Mouse (Mus musculus) midbrain, embryonic 11.5 days (tissue): Measurements from ENCODE around the gene Mtln. TPM values are rescaled to one million over a fixed set of nuclear protein-coding genes. Genes with fewer than 3 reads are reported as not detected.

Experiments used
- ATAC-seq: fragments of 200-750 bp; cut with Nextera tagmentation; 2 replicates; pipeline ENCODE4 v1.8.0; 2017; ENCODE audit warnings: moderate TSS enrichment, moderate library complexity; ENCODE audit not compliant: low FRiP score
- DNase-seq: peaks from one replicate; pipeline ENCODE4 v3.0.0; 2015; ENCODE audit warnings: low spot score; ENCODE audit errors: missing footprints
- H3K27ac ChIP-seq: fragments of 300-500 bp; sonication (generic); 2 replicates; pipeline ENCODE4 v1.5.1; 2014; ENCODE audit warnings: low read depth, low read length
- H3K27me3 ChIP-seq: fragments of 300-500 bp; sonication (generic); 2 replicates; pipeline ENCODE4 v1.6.1; 2014; ENCODE audit warnings: mild to moderate bottlenecking, low read length, moderate library complexity, mixed read lengths; ENCODE audit not compliant: control insufficient read depth, insufficient read depth
- H3K36me3 ChIP-seq: fragments of 300-500 bp; sonication (generic); 2 replicates; pipeline ENCODE4 v1.6.1; 2014; ENCODE audit warnings: mild to moderate bottlenecking, low read length, moderate library complexity, mixed read lengths; ENCODE audit not compliant: control insufficient read depth, insufficient read depth
- H3K4me1 ChIP-seq: fragments of 300-500 bp; sonication (generic); 2 replicates; pipeline ENCODE4 v1.6.1; 2014; ENCODE audit warnings: low read length; ENCODE audit not compliant: control insufficient read depth, insufficient read depth
- H3K4me2 ChIP-seq: fragments of 300-500 bp; sonication (generic); 2 replicates; pipeline ENCODE4 v1.6.1; 2014; ENCODE audit warnings: mild to moderate bottlenecking, moderate library complexity
- H3K4me3 ChIP-seq: fragments of 300-500 bp; sonication (generic); 2 replicates; pipeline ENCODE4 v1.5.1; 2014; ENCODE audit warnings: low read depth, low read length
- H3K9ac ChIP-seq: fragments of 300-500 bp; sonication (generic); 2 replicates; pipeline ENCODE4 v1.6.1; 2014; ENCODE audit warnings: low read length
- H3K9me3 ChIP-seq: fragments of 300-500 bp; sonication (generic); 2 replicates; pipeline ENCODE4 v1.6.1; 2016; ENCODE audit warnings: low read length; ENCODE audit not compliant: control insufficient read depth
- WGBS: fragments of 180-500 bp; shearing (Covaris S2); extraction: QIAGEN DNeasy Blood & Tissue Kit; methylation state at CpG from one replicate; pipeline ENCODE4 v1.1.7; 2014; 5-methylcytosine and 5-hydroxymethylcytosine counted together
- polyA plus RNA-seq: library from polyadenylated mRNA; unstranded; fragments of >200 nt; fragmentation: Nextera tagmentation; extraction: Ambion mirVana; gene quantifications from 2 replicates; pipeline ENCODE4 v1.2.1, GENCODE M21; 2014

Gene Mtln
- polyA plus RNA-seq, 1 experiment from 2014 or later, result 30.8 TPM

DNA sequence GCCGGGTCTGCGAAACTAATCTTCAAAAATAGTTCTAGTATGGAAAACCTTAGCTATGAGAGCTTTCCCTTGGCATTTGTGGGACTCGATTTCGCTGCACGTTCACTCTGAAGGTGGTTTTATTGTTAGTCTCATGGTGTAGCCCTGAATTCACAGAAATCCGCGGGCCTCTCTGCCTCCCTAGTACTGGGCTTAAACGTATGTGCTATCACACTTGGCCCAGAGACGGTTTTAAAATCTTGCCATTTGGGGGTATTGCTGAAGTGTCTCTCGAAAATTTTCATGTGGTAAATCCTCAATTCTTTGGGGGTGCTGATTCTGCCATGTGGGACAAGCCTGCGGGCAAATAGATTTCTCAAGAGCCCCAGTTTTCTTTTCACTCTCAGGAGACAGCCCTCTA, 3.1 kb downstream of the Mtln start:
- 4% methylated on average over 11 of the region's 11 CpGs for WGBS
- no peak overlapping the region for H3K27ac ChIP-seq
- H3K9ac ChIP-seq, result peak overlapping the region; percentile 87
- H3K4me2 ChIP-seq, result peak overlapping the region; percentile 44
- ATAC-seq (no peak), DNase-seq (peak; percentile 86)
- H3K4me3 ChIP-seq, result peak overlapping the region; percentile 73
- H3K36me3 ChIP-seq, result no peaks in the 10 kb centered on the region
- H3K4me1 ChIP-seq, result peaks cover 12% of the 10 kb centered on the region
- no peaks in the 10 kb centered on the region for H3K27me3 ChIP-seq
- H3K9me3 ChIP-seq, result no peaks in the 10 kb centered on the region

DNA sequence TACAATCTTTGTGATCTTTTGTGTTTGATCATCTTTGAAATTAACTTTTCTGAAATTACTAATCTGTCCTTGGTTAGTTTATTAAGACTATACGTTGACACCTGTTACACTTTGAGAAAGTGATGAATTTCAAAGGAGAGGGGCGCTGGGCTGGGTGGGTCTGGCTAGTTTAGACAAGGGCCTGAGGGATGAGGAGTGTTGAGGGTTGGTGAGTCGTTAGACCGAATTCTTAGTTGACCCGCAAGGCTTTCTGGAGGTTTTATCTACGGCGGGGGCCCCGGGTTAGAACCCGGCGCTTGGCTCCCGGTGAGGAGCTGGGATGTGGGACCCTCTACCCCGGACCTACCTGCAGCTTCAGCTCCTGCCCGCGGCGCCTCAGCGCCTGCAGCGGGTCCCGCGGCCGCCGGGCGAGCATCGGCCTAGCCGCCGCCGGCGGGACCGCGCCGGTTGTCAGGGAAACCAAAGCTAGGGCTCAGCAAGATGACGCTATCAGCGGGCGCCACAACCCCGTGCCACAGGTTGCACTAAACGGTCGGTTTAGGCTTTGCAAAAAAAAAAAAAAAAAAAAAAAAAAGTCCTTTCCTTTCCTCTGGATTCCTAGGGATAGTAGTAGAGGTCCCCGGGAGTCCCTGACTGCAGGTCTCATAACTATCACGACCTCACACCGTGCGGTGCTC, 3.7 kb downstream of the Mtln start, which contains the start of gene Nphp1:
TSS of gene Nphp1 (minus strand) at position 458 of the 677 bp plus-strand sequence.
- H3K9me3 ChIP-seq, result no peaks in the 10 kb centered on the region
- no peaks in the 10 kb centered on the region for H3K27me3 ChIP-seq
- H3K4me3 ChIP-seq, result peak within 1 kb of the TSS; percentile 73
- H3K4me1 ChIP-seq, result peaks cover 12% of the 10 kb centered on the region
- H3K9ac ChIP-seq, result peak within 1 kb of the TSS; percentile 87
- H3K27ac ChIP-seq, result peak within 1 kb of the TSS; percentile 31; the same call in 1 of the 2 replicates
- DNase-seq, result peak; percentile 98
- ATAC-seq, result peak; percentile 80
- no peaks in the 10 kb centered on the region for H3K36me3 ChIP-seq
- H3K4me2 ChIP-seq, result peak within 1 kb of the TSS; percentile 44
- WGBS, result under 1% methylated on average over 40 of the region's 40 CpGs

DNA sequence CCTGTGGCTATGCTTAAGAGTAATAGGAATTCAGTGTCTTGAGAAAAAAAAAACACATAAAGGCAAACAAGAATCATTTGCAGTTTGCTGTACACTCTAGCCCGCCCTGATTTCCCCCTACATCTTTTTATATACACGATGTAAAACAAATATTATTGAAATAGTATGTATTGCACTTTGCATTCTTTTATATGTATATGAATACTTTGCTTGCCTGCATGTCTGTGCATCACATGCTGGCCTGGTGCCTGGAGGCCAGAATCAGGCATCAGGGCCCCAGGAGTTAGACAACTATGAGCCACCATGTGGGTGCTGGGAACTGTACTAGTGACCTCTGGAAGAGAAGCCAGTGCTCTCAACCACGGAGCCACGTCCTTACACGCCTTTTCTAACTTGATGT, 5.1 kb downstream of the Mtln start:
- Histone ChIP-seq H3K9ac (no peak overlapping the region), H3K27ac (no peak overlapping the region), H3K4me1 (peaks cover 12% of the 10 kb centered on the region), H3K4me2 (no peak overlapping the region), H3K9me3 (no peaks in the 10 kb centered on the region), H3K4me3 (no peak overlapping the region), H3K27me3 (no peaks in the 10 kb centered on the region), H3K36me3 (no peaks in the 10 kb centered on the region)
- DNase-seq, result peak; percentile 53
- WGBS, result 92% methylated on average over 5 of the region's 5 CpGs
- no peak for ATAC-seq

DNA sequence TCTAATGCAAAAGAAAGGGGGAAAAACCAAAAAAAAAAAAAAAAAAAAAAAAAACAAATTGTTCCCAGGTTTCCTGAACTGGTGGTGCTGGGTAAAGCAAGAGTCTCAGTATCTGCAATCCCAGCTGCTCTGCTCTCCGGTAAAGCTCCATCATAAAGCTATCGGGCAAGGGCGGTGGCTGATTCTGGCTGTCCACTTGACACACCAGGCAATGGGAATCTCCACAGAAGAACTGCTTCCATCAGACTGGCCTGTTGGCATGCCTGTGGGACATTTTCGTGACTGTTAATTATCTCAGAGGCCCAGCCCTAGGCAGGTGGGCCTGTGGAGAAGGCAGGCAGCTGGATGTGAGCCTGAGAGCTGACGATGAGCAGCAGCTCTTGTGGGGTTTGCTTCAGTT, 13.8 kb downstream of the Mtln start:
- Histone ChIP-seq H3K27ac (no peak overlapping the region), H3K4me1 (peaks cover 7% of the 10 kb centered on the region), H3K27me3 (no peaks in the 10 kb centered on the region), H3K9ac (no peak overlapping the region), H3K4me3 (no peak overlapping the region), H3K4me2 (no peak overlapping the region), H3K9me3 (no peaks in the 10 kb centered on the region), H3K36me3 (peaks cover 4% of the 10 kb centered on the region; the same call in 1 of the 2 replicates)
- DNase-seq, result no peak
- no peak for ATAC-seq
- 90% methylated on average over 5 of the region's 5 CpGs for WGBS

DNA sequence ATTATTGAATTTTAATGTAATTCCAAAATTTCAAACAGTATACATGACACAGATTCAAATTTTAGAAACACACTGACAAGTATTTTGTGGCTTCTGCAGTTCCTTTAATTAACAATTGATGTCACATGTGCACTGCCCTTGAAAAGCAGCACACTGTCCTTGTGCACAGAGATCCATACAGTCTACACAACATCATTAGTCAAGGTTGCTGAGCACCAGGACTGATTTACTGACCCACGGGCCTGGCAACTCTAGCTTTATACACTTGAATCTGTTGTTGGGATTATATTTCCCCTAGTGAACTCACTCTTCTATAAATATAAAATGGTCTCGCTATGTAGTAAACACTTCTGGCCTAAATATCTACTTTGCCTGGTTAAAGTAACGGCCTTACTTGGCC, 17.3 kb downstream of the Mtln start:
- WGBS, result 60% methylated on average over 3 of the region's 3 CpGs
- no peak overlapping the region for H3K9ac ChIP-seq
- peak; percentile 78 for DNase-seq
- H3K4me2 ChIP-seq, result no peak overlapping the region
- H3K27ac ChIP-seq, result no peak overlapping the region; the same call in 1 of the 2 replicates
- H3K9me3 ChIP-seq, result no peaks in the 10 kb centered on the region
- H3K27me3 ChIP-seq, result no peaks in the 10 kb centered on the region
- peaks cover 7% of the 10 kb centered on the region for H3K4me1 ChIP-seq
- ATAC-seq, result peak; percentile 68; the same call in 1 of the 2 replicates
- peaks cover 12% of the 10 kb centered on the region for H3K36me3 ChIP-seq
- no peak overlapping the region for H3K4me3 ChIP-seq

DNA sequence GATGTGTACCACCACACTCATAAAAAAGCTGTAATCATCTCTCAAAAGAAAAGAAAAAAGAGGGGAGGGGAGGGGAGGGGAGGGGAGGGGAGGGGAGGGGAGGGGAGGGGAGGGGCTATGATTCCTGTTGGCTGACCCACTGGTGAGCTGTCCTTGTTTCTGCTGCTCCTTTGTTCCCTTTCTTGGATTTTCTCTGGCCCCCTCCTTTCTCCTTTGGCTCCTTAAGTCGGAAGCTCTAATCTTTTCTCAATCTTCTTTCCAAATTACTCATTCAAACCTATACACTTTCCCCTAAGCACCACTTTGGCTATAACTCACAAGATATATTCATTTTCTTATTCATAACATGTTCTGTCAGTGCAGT, 17.7 kb downstream of the Mtln start:
- Histone ChIP-seq H3K4me1 (peaks cover 7% of the 10 kb centered on the region), H3K9me3 (no peaks in the 10 kb centered on the region), H3K4me2 (0 out of 2 replicates have a peak overlapping the region, but pooled peaks have one; percentile 17), H3K36me3 (peaks cover 13% of the 10 kb centered on the region), H3K27ac (peak overlapping the region; percentile 79), H3K9ac (peak overlapping the region; percentile 49; the same call in 1 of the 2 replicates), H3K4me3 (no peak overlapping the region), H3K27me3 (no peaks in the 10 kb centered on the region)
- DNase-seq, result no peak
- 0% methylated on average over 1 of the region's 1 CpGs for WGBS
- peak; percentile 84 for ATAC-seq

DNA sequence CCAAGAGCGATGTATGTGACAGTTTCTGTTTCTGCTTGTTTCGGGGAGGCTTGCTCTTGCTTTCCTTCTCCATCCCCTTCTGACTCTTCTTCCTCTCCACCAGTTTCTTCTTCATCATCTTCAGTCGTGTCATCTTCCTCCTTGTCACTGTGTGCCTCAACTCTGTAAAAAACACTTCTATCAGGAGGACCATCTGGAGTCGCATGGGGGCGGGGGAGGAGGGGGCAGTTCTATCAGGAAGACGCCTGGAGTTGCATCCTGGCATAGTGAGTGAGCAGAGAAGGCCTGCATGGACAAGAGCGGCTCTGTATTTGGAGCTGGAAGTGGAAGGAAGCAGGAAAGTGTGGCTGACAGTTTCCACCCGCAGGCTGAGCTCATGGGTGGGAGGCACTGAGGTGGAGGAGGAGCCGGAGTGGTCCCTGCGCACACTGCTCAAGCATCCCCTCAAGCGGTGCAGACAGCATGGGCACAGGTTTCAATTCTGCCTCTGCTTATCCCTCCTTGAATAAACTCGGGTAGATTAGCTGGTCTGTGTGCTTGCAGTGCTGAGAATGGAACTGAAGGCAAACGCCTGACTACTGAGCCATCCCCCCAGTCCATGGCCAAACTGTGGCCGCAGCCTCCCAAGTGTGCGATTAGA, 18.2 kb downstream of the Mtln start:
- peaks cover 13% of the 10 kb centered on the region for H3K36me3 ChIP-seq
- ATAC-seq, result peak; percentile 90
- no peak overlapping the region for H3K4me3 ChIP-seq
- peak overlapping the region; percentile 49; the same call in 1 of the 2 replicates for H3K9ac ChIP-seq
- H3K4me1 ChIP-seq, result peaks cover 7% of the 10 kb centered on the region
- peak overlapping the region; percentile 79 for H3K27ac ChIP-seq
- 26% methylated on average over 15 of the region's 15 CpGs for WGBS
- DNase-seq, result peak; percentile 94
- no peaks in the 10 kb centered on the region for H3K27me3 ChIP-seq
- 0 out of 2 replicates have a peak overlapping the region, but pooled peaks have one; percentile 17 for H3K4me2 ChIP-seq
- no peaks in the 10 kb centered on the region for H3K9me3 ChIP-seq

DNA sequence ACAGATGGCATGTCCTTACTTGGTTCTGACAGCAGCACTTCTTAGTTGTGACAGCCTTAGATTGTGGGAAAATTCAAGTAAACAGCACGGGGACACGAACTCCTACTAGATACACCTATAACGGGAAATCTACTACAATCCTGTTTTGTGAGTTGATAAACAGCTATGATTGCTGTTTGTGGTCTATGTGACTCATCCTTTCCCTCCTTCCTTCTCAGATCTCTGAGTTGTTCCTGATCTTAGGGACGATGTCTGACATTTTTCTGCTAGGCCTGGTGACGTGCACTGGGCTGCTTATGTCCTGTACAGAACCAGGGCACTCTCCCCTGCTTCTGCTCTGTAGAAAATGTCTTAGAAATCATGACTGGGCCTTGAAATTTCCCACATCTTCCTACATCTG, 30.7 kb downstream of the Mtln start:
- H3K4me1 ChIP-seq, result no peaks in the 10 kb centered on the region
- 89% methylated on average over 5 of the region's 5 CpGs for WGBS
- no peak overlapping the region for H3K4me2 ChIP-seq
- H3K9me3 ChIP-seq, result no peaks in the 10 kb centered on the region
- H3K4me3 ChIP-seq, result no peak overlapping the region
- H3K9ac ChIP-seq, result no peak overlapping the region
- DNase-seq, result no peak
- no peak overlapping the region for H3K27ac ChIP-seq
- peaks cover 7% of the 10 kb centered on the region for H3K36me3 ChIP-seq
- H3K27me3 ChIP-seq, result no peaks in the 10 kb centered on the region
- no peak for ATAC-seq

DNA sequence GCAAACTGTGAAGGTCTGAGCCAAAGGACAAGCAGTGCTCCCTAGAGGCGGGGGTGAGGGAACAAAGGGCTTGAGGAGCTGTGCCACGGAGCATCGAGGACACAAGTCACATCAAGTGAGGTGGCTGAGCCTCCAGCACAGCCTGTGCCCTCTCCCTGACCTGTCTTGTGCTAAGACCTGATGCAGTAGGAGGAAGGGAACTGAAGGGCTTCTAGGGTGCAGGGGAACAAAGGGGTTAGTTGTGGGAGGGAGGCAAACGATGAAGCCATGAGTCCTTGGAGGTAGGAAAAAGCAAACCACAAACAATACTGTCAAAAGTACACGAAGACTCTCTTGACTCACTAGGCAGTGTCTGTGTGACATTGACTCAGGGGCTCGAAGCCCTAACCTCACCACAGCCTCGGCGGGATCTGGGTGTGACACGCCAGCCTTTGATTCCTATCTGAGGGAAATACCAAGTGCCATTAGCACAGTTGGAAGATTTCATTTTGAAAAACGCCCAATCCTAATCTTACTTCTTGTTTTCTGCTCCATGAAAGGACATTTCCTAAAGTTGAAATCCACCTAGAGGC, 31.8 kb downstream of the Mtln start:
- no peaks in the 10 kb centered on the region for H3K27me3 ChIP-seq
- H3K9ac ChIP-seq, result no peak overlapping the region
- ATAC-seq (no peak), DNase-seq (no peak)
- 81% methylated on average over 10 of the region's 10 CpGs for WGBS
- H3K27ac ChIP-seq, result no peak overlapping the region
- H3K4me1 ChIP-seq, result no peaks in the 10 kb centered on the region
- H3K4me2 ChIP-seq, result no peak overlapping the region
- H3K36me3 ChIP-seq, result peaks cover 7% of the 10 kb centered on the region
- no peaks in the 10 kb centered on the region for H3K9me3 ChIP-seq
- no peak overlapping the region for H3K4me3 ChIP-seq
